Mouse (Mus musculus) neutrophil, adult 5-6 weeks (primary cell): Measurements from ENCODE around the gene Pgls. TPM values are rescaled to one million over a fixed set of nuclear protein-coding genes. Genes with fewer than 3 reads are reported as not detected.
A peak's percentile ranks its signal among the peaks of the same experiment; 100 is the strongest.

Experiments used
- ATAC-seq: fragments of 151-379, 151-347 bp; 2 replicates; pipeline ENCODE4 v1.8.0; 2017; ENCODE audit warnings: mild to moderate bottlenecking, moderate TSS enrichment; ENCODE audit not compliant: insufficient number of reproducible peaks, poor library complexity, low FRiP score, severe bottlenecking; ENCODE audit errors: extremely low read depth
- total RNA-seq: library from RNA; stranded (forward); fragments of 200-1000 nt; gene quantifications from 2 replicates; pipeline ENCODE4 v1.2.3, GENCODE M21; 2017

Gene Pgls
- total RNA-seq, 1 experiment from 2014 or later: 45.6 TPM

GRCm38 (mm10) chr8:71568387-71568937 lies 23.5 kb upstream of the Pgls start, which contains the start of gene Slc27a1:
Gene Slc27a1 (plus strand): TSS chr8:71568882.
- ATAC-seq: no peak

GRCm38 (mm10) chr8:71568941-71569340 lies 23.0 kb upstream of the Pgls start:
- no peak for ATAC-seq

GRCm38 (mm10) chr8:71569366-71570290 lies 22.3 kb upstream of the Pgls start:
- ATAC-seq: peak; percentile 48

GRCm38 (mm10) chr8:71570291-71570954 lies 21.6 kb upstream of the Pgls start:
- peak; percentile 61 for ATAC-seq

- no peak for ATAC-seq
Measured at GRCm38 (mm10) chr8:71572077-71572476, 19.9 kb upstream of the Pgls start.

- ATAC-seq: no peak
Measured at GRCm38 (mm10) chr8:71572847-71573633, 18.9 kb upstream of the Pgls start.

- ATAC-seq: no peak
Measured at GRCm38 (mm10) chr8:71574426-71574825, 17.6 kb upstream of the Pgls start.

GRCm38 (mm10) chr8:71575020-71575419 lies 17.0 kb upstream of the Pgls start:
- no peak for ATAC-seq

- no peak for ATAC-seq
Measured at GRCm38 (mm10) chr8:71577856-71578387, 14.1 kb upstream of the Pgls start.

GRCm38 (mm10) chr8:71579009-71579408 lies 13.0 kb upstream of the Pgls start:
- no peak for ATAC-seq

- ATAC-seq: no peak
Measured at GRCm38 (mm10) chr8:71579476-71579875, 12.5 kb upstream of the Pgls start.

GRCm38 (mm10) chr8:71580201-71580600 lies 11.8 kb upstream of the Pgls start:
- no peak for ATAC-seq

- peak; percentile 18; the same call in 1 of the 2 replicates for ATAC-seq
Measured at GRCm38 (mm10) chr8:71586891-71587290, 5.1 kb upstream of the Pgls start.

GRCm38 (mm10) chr8:71588762-71589161 lies 3.2 kb upstream of the Pgls start:
- no peak for ATAC-seq

- ATAC-seq: no peak
Measured at GRCm38 (mm10) chr8:71591017-71591416, 959 bp upstream of the Pgls start.

- no peak for ATAC-seq
Measured at GRCm38 (mm10) chr8:71592374-71593170, 596 bp downstream of the Pgls start.

- no peak for ATAC-seq
Measured at GRCm38 (mm10) chr8:71593556-71594323, 1.8 kb downstream of the Pgls start.
